Mouse (Mus musculus) kidney, adult 8-10 months (tissue): ENCODE results near the gene Amn.

Source experiments
- DNase-seq, 2 experiments: peaks; one replicate each; pipeline ENCODE4 v3.0.0; 2022

Amn gene

GRCm38 (mm10) chr12:111324536-111324935, 53.6 kb downstream of the Amn start:
- DNase-seq = no peak

DNA sequence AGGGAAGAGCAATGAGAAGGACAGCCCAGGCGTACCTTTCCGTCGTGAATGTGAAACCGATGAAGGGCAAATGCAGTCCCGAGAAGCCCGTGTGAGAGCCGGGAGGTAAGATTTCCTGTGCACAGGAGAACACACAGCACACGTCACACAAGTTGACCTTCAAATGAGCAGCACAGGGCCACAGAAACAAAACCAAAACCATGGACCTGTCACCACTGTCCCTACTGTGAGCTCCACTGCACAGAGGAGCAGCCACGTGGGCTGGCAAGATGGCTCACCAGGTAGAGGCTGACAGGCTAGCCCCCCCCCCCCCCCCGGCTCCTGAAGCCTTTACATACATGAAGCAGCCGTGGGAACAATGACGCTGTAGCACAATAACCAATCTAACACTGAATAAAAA, 54.1 kb downstream of the Amn start:
- DNase-seq = no peak

GRCm38 (mm10) chr12:111325744-111326424, 55.0 kb downstream of the Amn start:
- DNase-seq = no peak
